Mouse (Mus musculus) embryo, embryonic 11 days (tissue): Measurements from ENCODE around the gene Il1rl1.
A peak's percentile ranks its signal among the peaks of the same experiment; 100 is the strongest.

Experiments used
- DNase-seq: peaks from one replicate; pipeline ENCODE4 v3.0.0-alpha.2; 2015

Gene Il1rl1

DNA sequence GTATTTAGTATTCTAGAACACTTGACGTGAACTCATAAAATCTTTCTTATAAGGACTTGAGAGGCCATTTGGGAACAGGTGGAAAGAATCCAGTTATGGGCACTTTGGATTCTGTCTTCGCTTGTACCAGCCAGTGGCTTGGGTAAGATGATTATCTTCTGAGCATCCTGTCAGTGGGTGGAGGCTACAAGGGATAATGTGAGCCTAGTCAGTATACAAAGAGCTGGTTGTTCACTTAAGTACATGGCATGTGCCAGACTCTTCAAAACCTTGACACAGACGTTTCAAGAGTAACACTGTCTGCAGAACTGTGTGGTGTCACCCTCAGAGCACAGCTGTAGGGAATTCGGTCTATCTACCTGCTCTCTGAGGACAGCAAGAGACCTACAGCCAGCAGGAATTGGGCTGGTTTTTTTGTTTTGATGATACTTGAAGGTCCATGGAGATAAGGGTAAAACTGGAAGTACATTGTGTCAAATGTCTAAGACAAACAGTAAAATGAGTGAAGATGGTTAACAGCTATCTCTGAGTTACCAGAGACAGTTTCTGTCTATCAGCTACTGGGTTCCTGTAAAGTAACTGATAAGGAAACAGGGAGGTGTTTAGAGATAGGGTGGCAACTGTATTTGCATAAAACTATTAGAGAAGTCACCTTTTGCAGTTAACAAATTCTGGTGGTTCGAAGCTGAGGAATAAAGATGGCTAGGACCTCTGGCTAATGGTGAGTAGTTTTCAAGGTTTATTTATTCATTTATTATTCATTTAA lies at the start of gene Il1rl1:
TSS of gene Il1rl1 (plus strand) at position 661 of the 766 bp plus-strand sequence.
- no peak for DNase-seq

DNA sequence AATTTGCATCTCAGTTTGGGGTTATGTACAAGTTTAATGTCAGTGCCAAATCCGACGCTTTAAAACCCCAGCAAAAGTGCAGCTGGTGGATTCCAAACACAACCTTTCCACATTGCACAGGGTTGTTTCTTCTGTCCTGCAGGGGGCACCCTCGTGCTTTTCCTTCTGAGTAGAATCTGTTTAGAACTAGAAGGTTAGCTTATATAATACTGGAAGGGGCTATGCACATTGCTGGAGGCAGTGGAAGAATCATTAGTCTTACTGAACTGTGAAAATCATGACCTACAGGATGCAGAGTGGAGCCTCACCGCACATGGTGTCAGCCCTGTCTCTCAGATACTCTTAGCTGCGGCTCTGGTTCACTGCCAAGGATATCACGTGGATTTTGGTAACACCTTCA lies 49.3 kb upstream of the Il1rl1 start:
- DNase-seq, result peak; percentile 73

DNA sequence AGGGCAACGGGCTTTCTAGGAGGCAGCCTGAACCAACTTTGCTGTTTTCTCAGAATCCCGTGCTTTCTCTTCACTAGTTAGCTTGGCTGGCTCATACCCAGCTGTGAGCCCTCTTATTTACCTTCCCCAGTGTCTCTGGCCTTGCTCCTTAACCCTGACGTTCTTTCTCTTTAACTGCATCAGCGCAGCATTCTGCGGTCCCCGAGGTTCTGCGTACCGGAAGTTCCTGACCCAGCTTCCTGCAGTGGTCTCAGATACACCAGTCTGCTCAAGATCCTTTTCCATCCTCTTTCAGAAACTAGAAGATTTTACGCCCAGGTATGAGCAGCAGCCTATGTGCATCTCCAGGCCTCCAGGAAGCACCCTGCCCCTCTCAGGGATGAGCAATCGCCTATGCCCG lies 48.4 kb upstream of the Il1rl1 start:
- DNase-seq, result no peak

DNA sequence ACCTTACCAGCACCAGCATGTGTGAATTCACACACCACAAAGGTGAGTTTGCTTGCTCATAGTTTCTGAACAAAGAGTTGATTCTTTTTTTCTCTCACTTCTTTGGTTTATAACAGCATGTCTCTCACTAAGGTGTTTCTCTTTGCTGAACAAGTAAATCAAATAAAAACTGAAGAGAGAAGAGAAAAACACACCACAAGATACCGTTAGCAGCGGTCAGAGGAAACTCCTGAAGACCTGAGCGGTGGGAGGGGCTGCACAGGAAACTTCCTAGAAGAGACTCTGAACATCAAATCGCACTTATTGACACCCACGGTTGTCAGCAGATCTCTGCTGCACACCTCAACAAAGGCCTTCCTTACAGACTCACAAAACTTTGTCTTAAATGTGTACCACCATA lies 46.5 kb upstream of the Il1rl1 start:
- DNase-seq, result no peak

DNA sequence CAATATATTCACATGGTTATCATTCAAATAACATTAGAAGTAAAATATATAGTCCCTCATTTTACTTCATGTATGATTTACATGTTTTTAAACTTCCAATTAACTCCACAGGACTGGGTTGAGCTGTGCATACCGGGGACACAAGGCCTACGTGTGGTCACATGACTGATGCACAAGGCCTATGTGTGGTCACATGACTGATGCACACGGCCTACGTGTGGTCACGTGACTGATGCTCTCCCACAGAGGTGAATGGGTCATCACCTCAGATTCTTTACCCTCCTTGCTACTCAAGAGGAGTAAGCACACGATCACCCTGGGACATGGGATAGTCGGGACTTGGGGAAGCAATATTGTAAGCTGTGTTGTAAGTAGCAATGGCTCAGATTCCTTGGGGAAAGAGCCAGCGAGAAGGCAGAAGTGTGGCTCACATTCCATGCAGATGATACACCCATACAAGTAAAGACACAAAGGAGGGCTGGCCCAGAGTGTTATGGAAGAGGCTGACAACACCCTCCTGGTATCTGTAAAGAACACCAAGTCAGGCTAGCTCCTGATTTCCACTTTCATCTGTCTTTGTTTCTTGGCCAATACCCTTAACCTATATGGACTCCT lies 44.3 kb upstream of the Il1rl1 start:
- no peak for DNase-seq

DNA sequence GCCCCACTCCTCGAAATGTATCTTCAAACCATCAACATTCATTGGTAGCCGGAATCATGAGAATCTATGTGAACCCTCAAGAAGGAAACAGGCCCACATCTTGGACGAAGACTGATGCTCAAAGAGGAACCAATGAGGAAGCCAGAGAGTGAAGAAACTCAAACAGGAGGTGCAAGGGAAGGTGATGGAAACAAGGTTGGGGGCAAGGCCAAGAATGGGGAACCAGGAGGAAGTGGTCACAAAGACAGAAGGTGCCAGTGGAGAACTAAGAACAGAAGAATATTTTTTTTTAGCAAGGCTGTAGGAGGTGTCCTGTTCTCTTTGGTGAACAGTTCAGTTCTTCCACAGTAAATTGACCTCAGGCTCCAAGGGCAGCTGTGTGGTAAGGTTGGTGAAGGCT lies 38.0 kb upstream of the Il1rl1 start:
- DNase-seq, result no peak

DNA sequence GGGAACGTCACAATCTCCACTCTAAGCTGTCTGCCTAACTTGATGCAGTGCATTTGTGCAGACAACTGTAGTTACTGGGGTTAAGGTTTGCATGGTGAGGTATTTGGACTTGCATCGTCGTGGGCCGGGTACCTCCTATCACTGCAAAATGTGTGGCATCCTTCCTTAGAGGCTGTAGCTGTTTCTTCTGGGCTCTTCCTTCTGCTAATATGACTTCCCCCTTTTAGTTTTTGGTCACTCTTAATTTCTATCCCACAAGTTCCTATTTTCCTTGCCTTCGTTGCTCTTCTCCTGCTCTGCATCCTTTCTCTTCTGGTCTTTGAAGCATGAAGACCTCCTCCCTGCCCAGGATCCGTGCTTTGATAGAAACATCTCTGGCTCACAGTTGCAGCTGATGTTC lies 36.8 kb upstream of the Il1rl1 start:
- DNase-seq, result no peak

DNA sequence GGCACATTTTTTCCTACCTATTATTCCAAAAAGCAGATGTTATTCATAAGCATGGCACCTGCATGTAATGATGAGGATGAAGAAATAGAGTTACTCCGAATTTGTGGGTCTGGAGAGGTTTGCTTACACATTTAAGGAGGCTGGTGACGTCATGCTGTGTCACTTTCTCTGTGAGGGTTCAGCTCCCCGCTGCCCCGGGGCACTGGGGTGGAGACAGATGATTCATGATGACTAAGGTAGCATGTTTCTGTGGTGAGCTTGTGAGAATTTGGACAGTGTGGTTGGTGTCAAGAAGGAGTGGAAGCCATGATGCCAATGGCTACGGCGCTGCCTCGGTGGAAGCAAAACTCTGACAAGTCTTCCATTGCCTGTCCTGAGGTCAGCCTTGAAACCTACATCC lies 36.2 kb upstream of the Il1rl1 start:
- DNase-seq, result no peak

DNA sequence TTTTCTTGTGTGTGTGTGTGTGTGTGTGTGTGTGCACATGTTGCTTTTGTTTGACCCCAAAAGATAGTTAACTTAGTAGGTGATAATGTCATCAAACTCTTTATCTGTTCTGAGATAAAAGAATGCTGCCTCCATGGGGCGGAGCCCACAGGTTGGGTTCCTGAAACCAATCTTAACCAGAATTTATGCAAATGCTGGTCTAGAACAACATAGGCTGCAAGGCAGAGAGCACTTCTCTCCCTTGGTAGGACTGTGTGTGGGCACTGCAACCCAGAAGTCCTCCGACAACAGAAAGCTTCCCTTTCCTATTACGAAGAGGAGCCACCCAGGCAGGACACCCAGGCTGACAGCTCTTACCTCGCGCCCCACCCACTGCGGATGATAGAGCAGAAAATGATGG lies 29.7 kb upstream of the Il1rl1 start:
- DNase-seq, result no peak

DNA sequence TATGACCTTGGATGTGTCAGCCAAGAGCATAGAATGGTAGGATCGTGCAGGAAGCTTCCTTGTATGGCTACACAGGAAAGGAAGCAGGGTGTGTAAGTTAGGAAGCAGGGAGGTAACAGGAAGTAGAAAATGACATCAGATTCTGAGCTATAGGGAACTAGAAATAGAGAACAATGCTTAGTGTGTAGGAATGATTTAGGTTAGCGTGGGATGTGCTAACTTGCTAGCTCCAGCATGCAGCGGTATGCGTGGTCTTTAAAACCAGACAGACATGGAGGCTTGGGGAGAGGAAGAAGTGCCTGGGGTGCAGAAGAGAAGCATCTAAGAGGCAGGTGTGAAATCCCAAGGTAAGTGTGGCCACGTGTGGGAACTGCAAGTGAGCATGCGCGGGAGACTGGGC lies 24.7 kb upstream of the Il1rl1 start:
- no peak for DNase-seq

DNA sequence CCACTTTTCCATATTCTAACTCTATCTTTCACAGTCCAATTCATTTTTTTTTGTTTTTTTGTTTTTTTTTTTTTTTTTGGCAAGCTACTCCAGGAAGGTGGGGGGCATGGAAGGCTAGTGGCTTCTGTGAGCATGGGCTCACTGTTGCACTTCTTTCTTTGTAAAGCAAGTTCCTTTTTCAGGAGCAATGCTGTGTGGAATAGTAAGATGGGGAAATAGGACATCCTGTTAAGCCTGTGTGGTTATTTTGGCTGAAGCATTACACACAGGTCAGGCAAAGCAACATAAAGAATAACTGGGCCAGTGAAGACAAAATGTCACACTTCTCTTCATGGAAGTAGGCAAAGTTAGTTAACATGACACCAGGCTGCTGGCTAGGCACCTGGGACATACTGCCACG lies 19.5 kb upstream of the Il1rl1 start:
- DNase-seq, result no peak

DNA sequence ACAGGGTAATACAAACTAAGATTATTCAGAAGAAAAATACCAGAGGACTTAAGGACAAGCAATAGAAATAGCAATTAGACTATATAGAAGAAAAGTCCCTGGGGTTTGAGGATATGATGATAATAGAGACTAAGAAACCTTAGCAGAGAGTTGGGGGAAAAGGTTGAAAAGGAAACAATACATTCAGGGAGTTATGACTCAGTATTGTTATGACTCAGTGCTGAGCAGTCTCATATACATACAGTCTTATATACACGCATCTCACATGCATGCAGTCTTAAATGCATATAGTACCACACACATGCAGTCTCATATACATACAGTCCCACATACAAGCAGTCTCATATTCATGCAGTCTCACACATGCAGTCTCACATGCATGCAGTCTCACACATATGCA lies 16.3 kb upstream of the Il1rl1 start:
- no peak for DNase-seq

DNA sequence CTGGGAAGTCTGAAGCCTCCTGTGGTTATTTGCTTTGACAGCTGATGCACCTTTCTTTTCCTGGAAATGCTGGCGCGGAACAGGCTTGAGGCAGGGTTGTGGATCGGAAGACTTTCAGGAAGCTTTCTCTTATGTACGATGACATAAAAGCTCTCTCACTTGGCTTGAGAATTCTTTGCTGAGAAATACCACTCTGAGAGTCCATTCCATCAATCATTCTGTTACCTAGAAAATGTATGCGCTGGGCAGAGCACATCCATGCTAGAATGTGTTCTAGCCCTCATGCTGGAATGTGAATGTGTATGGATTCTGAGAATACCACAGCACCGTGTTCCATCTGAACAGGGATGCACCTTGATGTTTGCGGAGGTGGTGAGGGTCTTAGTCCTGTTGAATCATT lies 15.1 kb upstream of the Il1rl1 start:
- no peak for DNase-seq

DNA sequence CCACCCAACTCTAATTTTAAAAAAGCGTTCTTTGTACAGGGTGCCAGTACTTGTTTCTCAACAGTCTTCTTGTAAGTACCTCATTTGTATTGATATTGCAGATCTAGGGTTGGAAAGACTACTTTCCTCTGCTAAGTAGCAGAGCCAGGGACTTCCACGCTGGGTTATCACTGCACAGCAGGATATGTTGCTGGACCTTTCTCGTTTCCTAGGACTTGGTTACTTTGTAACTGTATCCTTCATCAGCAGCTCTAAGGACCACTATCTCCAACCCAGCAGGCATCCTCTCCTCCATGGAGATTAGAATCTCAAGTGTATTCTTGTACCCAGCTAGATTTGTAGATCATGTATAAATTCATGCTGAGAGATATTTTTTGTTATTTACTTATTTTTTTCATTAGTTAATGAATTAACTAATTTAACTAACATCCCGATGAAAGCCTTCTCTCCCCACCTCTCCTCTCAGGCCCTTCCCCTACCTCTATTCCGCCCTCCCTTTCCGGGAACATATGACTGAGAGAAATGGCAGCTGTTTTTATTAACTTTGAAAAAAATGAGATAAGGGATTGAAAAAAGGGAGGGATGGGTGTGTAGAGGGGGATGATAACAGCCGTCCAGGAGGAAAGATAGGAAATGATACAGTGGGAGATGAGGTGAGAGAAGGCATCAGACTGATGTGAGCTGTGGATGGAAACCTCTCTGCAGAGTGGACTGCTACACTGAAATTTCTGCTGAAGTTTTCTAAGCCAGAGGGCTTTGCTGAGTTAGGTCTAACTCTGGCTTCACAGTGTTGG lies 14.3 kb upstream of the Il1rl1 start:
- DNase-seq, result no peak

DNA sequence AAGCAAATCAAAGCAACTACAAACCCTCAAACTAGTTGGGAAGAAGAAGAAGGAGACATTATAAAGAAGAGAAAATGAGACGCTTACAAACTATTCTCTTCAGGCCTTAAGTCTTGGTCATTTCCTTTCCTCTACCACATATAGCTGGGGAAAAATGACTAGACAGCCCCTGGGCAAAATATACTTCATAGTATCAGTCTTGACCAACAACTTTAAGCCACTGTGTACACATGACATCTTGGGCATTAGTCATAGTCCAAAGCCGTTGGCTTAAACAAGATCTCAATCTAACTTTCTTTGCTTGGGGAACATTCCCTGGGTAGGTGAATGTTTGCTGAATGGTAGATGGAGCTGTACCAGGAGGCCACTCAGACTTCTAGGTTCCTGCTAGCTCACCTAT lies 12.3 kb upstream of the Il1rl1 start:
- DNase-seq, result no peak

DNA sequence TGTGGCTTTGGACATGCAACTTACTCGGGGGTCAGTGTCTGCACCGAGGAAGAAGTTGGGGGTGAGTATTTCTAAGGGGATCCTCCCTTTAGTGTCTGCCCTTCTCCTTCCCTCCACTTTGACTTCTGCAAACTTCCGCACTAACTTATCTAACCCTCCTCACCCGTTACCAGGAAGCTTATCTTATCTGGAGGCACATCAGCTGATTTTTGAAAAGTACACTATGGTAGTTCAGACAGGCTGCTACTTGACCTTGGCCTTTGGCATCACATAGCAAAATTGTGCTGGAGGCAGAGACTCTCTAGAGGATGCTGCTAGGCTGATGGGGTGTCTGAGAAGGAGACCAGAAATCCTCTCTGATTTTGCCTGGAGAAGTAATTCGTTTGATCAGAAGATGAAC lies 10.9 kb upstream of the Il1rl1 start:
- no peak for DNase-seq

DNA sequence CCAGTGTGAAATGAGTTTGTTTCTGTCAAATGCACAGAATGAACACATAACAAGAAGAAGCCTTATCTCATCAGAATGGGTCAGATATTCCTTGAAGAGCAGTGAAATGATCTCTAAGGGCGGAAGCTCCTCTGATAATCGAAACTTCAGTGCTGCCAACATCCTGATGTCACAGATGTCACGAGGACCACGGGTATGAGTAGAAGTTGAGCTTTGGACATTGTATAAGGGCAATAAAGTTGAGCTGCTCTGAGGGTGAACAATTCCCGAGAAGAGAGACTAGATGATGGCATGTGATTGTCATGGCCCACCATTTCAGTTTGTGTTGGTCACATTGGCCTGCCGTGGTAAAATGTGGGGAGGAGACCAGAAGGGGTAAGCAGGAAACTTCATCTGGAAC lies 5.5 kb upstream of the Il1rl1 start:
- DNase-seq, result no peak

DNA sequence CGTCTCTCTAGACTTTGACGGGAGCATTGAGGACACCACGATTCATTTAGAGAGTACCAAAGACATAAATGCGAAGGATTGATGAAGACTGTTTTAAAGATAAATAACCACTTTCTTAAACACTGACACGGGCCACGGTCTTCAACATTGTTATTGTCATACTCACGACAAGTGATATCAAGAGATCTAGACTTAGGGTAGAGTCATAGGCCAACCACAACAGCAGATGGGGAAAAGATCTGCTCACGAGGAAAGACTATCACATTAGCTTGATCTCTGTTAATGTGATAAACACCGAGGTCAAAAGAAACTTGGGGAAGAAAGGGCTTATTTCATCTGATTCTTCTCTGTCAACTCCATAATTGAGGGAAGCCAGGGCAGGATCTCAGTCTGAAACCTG lies 2.1 kb upstream of the Il1rl1 start:
- no peak for DNase-seq

DNA sequence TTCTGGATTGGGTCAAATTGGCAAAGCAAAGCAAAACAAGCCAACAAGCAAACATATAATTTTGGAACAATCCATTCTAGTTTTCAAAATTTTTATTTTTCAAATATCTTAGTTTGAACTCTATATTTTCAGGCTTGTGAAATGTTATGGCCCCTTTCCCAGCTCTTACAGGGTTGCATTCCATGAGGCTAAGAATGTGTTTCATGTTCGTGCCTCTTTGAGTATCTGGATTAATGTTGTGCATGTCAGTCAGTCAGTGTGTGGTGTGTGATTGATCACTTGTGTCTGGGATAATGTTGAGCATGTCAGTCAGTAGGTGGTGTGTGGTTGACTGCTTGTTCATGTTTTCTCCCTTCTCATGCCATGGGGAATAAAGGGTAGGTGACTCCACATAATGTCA lies 1.5 kb upstream of the Il1rl1 start:
- DNase-seq, result no peak

DNA sequence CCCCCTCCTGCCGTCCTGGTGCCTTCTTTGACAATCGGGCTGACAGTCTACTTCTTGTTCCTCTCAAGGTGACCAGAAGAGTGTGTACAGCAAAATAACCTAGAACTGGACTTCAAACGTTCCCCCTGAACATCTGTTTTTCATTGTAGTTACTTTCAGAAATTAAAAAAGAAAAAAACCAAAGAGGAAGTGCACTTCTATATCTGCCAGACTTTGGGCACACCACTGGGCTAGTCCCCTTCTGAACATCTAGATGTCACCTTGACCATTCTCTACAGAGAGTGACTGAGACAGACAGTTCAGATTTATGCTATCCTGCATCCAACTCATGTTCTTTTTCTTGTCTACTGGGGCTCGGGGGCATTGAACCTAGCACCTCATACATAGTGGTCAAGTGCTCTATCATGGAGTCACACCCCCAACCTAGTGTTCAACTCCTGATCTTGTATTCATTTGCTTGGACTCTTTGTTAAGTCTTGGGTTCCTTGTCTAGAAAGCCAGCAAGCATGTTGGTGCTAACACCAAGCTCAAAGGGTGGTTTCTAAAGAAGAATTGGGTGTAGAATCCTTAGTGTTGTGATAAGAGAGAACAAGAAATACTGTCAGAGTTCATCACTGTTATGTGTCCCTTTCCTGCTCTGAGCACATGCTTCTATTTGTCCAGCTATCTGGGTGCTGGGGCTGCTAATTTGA lies 919 bp downstream of the Il1rl1 start:
- DNase-seq, result no peak

DNA sequence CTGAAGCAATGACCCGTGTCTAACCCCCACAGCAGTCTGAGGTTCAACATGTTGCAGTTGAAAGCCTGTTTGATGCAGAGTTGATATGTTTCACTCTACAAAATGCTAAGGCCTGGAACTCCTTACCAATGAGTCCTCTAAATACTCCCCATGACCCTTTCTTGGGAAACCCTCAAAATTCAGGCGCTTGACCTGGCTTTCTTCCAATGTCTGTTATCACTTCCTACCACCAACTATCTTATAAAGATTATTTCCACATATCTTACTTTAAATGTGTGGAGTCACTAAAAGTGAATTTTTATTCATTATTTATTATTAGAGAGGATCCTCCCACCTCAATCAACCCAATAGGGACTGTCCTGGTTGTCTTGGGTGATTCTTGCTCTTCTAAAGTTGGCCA lies 2.8 kb downstream of the Il1rl1 start:
- no peak for DNase-seq

DNA sequence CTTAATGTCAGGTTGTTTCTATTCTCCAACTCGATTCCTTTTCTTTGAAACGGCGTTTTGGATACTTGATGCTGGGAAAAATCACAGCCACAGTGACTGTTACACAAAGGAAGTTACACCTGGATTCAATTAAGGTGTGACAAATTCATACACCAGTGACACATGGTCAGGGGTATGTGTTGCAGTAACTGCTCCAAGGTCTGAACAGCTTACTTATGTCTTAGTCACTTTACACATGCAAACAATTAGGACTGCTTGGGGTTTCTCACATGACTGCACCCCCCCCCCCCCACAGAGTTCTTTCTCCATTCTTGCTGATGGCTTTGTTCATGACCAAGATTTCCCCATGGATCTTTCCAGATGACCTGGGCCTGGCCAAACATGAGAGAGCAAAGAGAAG lies 6.6 kb downstream of the Il1rl1 start:
- peak; percentile 45 for DNase-seq

DNA sequence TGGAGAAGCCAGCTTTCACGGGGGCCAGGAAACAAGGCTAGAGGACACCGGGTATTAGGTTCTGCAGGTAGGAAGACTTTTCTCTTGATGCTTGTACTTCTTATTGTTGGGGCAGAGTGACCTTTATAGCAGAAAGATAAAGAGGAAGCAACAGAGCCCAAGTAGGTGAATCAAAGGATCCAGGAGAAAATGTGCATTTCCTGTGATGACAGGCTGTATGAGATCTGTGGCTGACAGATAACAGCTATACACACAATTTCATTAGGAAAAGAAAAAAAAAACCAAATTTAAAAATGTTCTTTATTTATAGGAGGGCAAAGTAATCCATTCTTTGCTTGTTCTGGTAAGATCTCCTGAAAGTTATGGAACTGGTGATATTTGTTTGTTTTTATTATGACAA lies 8.0 kb downstream of the Il1rl1 start:
- no peak for DNase-seq

DNA sequence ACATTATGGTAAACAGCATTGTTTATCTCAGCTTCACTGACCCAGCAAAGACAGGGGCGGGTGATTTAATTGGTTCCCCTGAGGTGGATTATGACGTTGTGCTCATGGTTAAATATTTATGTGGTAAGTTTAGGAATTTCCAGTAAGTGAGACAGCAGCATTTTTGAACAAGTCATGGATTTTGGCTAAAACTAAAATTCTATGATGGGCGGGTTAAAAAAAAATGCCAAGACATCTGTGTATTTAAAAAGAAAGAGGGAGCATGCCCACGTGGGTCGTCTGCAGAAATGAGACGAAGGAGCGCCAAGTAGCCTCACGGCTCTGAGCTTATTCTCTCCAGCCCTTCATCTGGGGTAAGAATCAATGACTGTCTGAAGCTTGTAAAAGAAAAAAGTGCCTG lies 10.1 kb downstream of the Il1rl1 start:
- no peak for DNase-seq
